Mouse (Mus musculus): ENCODE data around the gene Efcab2. TPM values are rescaled to one million over a fixed set of nuclear protein-coding genes. Genes with fewer than 3 reads are reported as not detected.
A peak's percentile ranks its signal among the peaks of the same experiment; 100 is the strongest.
"Not testable (repeated sequence)": the region's sequence is repeated elsewhere in the genome, so short reads cannot be mapped to it uniquely, and the experiment has no call there.

The Efcab2 gene
- total and polyA plus RNA-seq, 2 experiments = 0.29 to 2.2 TPM

GRCm38 (mm10) chr1:178405445-178405911 is 407 bp upstream of the Efcab2 start:
- peak overlapping the region; percentile 98 for H3K4me3 ChIP-seq (ENCODE audit: insufficient read depth, low read depth, low read length)
- H3K79me2 ChIP-seq (ENCODE audit: control insufficient read depth, insufficient read depth, low read length) = no peaks in the 10 kb centered on the region
- 0% methylated on average over 23 of the region's 23 CpGs for WGBS
- TF ChIP-seq CTCF (IDR thresholded peaks at IDR 0.05; ENCODE audit: low read depth, low read length) (no peak), POLR2A (IDR thresholded peaks at IDR 0.05; ENCODE audit: extremely low read depth, insufficient read depth, low read length) (peak; percentile 62; the same call in 1 of the 2 replicates)
- H3K27ac ChIP-seq (replicated peaks; ENCODE audit: insufficient read depth, low read depth, low read length) = peak overlapping the region; percentile 100
- H3K27me3 ChIP-seq (ENCODE audit: control insufficient read depth, insufficient read depth, low read length) = no peaks in the 10 kb centered on the region
- DNase-seq (ENCODE audit: extremely low read depth, low read depth, low spot score) = peak; percentile 86
- H3K9ac ChIP-seq (ENCODE audit: low read depth, low read length) = peak overlapping the region; percentile 100
- no peaks in the 10 kb centered on the region for H3K4me1 ChIP-seq (ENCODE audit: control insufficient read depth, insufficient read depth, low read length)
- no peaks in the 10 kb centered on the region for H3K36me3 ChIP-seq (ENCODE audit: control insufficient read depth, insufficient read depth, low read length)

- no peak for DNase-seq (ENCODE audit: extremely low read depth, low read depth, low spot score)
- 59% methylated on average over 12 of the region's 12 CpGs for WGBS
- Histone ChIP-seq H3K27ac (replicated peaks; ENCODE audit: insufficient read depth, low read depth, low read length) (peak overlapping the region; percentile 100), H3K4me1 (ENCODE audit: control insufficient read depth, insufficient read depth, low read length) (no peaks in the 10 kb centered on the region), H3K9ac (ENCODE audit: low read depth, low read length) (peak overlapping the region; percentile 100), H3K27me3 (ENCODE audit: control insufficient read depth, insufficient read depth, low read length) (no peaks in the 10 kb centered on the region), H3K79me2 (ENCODE audit: control insufficient read depth, insufficient read depth, low read length) (no peaks in the 10 kb centered on the region), H3K36me3 (ENCODE audit: control insufficient read depth, insufficient read depth, low read length) (no peaks in the 10 kb centered on the region), H3K4me3 (ENCODE audit: insufficient read depth, low read depth, low read length) (peak overlapping the region; percentile 98)
- TF ChIP-seq POLR2A (IDR thresholded peaks at IDR 0.05; ENCODE audit: extremely low read depth, insufficient read depth, low read length) (no peak), CTCF (IDR thresholded peaks at IDR 0.05; ENCODE audit: low read depth, low read length) (no peak)
Observed at GRCm38 (mm10) chr1:178406765-178407645, 1.1 kb downstream of the Efcab2 start.

GRCm38 (mm10) chr1:178407651-178408050 is 1.8 kb downstream of the Efcab2 start:
- WGBS = 45% methylated on average over 2 of the region's 2 CpGs
- DNase-seq (ENCODE audit: extremely low read depth, low read depth, low spot score) = peak; percentile 23
- no peaks in the 10 kb centered on the region for H3K36me3 ChIP-seq (ENCODE audit: control insufficient read depth, insufficient read depth, low read length)
- no peaks in the 10 kb centered on the region for H3K4me1 ChIP-seq (ENCODE audit: control insufficient read depth, insufficient read depth, low read length)
- no peaks in the 10 kb centered on the region for H3K27me3 ChIP-seq (ENCODE audit: control insufficient read depth, insufficient read depth, low read length)
- no peak for TF ChIP-seq POLR2A (IDR thresholded peaks at IDR 0.05; ENCODE audit: extremely low read depth, insufficient read depth, low read length)
- no peak for TF ChIP-seq CTCF (IDR thresholded peaks at IDR 0.05; ENCODE audit: low read depth, low read length)
- H3K79me2 ChIP-seq (ENCODE audit: control insufficient read depth, insufficient read depth, low read length) = no peaks in the 10 kb centered on the region
- H3K9ac ChIP-seq (ENCODE audit: low read depth, low read length) = no peak overlapping the region
- H3K27ac ChIP-seq (replicated peaks; ENCODE audit: insufficient read depth, low read depth, low read length) = no peak overlapping the region
- no peak overlapping the region for H3K4me3 ChIP-seq (ENCODE audit: insufficient read depth, low read depth, low read length)

GRCm38 (mm10) chr1:178408901-178409361 is 3.0 kb downstream of the Efcab2 start:
- Histone ChIP-seq H3K79me2 (ENCODE audit: control insufficient read depth, insufficient read depth, low read length) (no peaks in the 10 kb centered on the region), H3K27ac (replicated peaks; ENCODE audit: insufficient read depth, low read depth, low read length) (no peak overlapping the region), H3K4me1 (ENCODE audit: control insufficient read depth, insufficient read depth, low read length) (no peaks in the 10 kb centered on the region), H3K36me3 (ENCODE audit: control insufficient read depth, insufficient read depth, low read length) (no peaks in the 10 kb centered on the region), H3K27me3 (ENCODE audit: control insufficient read depth, insufficient read depth, low read length) (no peaks in the 10 kb centered on the region), H3K9ac (ENCODE audit: low read depth, low read length) (no peak overlapping the region), H3K4me3 (ENCODE audit: insufficient read depth, low read depth, low read length) (no peak overlapping the region)
- no peak for DNase-seq (ENCODE audit: extremely low read depth, low read depth, low spot score)
- 71% methylated on average over 4 of the region's 4 CpGs for WGBS
- TF ChIP-seq CTCF (IDR thresholded peaks at IDR 0.05; ENCODE audit: low read depth, low read length) (no peak), POLR2A (IDR thresholded peaks at IDR 0.05; ENCODE audit: extremely low read depth, insufficient read depth, low read length) (no peak)

DNA sequence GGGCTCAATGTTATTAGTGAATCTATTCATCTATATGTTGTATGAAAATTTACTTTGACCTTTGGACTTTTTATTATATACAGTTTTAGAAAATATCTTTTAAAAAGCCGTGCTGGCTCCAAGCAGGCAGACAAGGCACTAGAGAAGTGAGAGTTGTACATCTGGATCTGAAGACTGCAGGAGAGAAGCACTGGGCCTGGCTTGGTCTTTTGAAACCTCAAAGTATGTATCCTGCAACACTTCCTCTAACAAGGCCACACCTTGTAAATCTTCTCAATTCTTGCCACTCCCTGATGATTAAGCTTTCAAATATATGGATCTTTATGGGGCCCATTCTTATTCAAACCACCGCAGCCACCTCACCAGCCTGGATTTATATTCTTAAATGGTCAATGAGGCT is 7.5 kb downstream of the Efcab2 start:
- not testable (repeated sequence) for H3K9ac ChIP-seq (ENCODE audit: low read depth, low read length); H3K27ac ChIP-seq (replicated peaks; ENCODE audit: insufficient read depth, low read depth, low read length); H3K4me1 ChIP-seq (ENCODE audit: control insufficient read depth, insufficient read depth, low read length); H3K4me3 ChIP-seq (ENCODE audit: insufficient read depth, low read depth, low read length); H3K79me2 ChIP-seq (ENCODE audit: control insufficient read depth, insufficient read depth, low read length); DNase-seq (ENCODE audit: extremely low read depth, low read depth, low spot score); H3K36me3 ChIP-seq (ENCODE audit: control insufficient read depth, insufficient read depth, low read length); H3K27me3 ChIP-seq (ENCODE audit: control insufficient read depth, insufficient read depth, low read length)
- WGBS = 94% methylated on average over 2 of the region's 2 CpGs

- 91% methylated on average over 2 of the region's 2 CpGs for WGBS
- no peak overlapping the region for H3K4me3 ChIP-seq (ENCODE audit: insufficient read depth, low read depth, low read length)
Observed at GRCm38 (mm10) chr1:178419608-178420007, 13.7 kb downstream of the Efcab2 start.

More at GRCm38 (mm10) chr1:178419608-178420007, 13.7 kb downstream of the Efcab2 start:
- Histone ChIP-seq H3K9ac (ENCODE audit: low read depth, low read length) (no peak overlapping the region), H3K79me2 (ENCODE audit: control insufficient read depth, insufficient read depth, low read length) (no peaks in the 10 kb centered on the region), H3K27me3 (ENCODE audit: control insufficient read depth, insufficient read depth, low read length) (no peaks in the 10 kb centered on the region), H3K36me3 (ENCODE audit: control insufficient read depth, insufficient read depth, low read length) (no peaks in the 10 kb centered on the region), H3K27ac (replicated peaks; ENCODE audit: insufficient read depth, low read depth, low read length) (no peak overlapping the region), H3K4me1 (ENCODE audit: control insufficient read depth, insufficient read depth, low read length) (peaks cover 3% of the 10 kb centered on the region; the same call in 1 of the 2 replicates)
- no peak for TF ChIP-seq POLR2A (IDR thresholded peaks at IDR 0.05; ENCODE audit: extremely low read depth, insufficient read depth, low read length)
- no peak for TF ChIP-seq CTCF (IDR thresholded peaks at IDR 0.05; ENCODE audit: low read depth, low read length)
- DNase-seq (ENCODE audit: extremely low read depth, low read depth, low spot score) = peak; percentile 64
